Mouse (Mus musculus) neural tube, embryonic 14.5 days (tissue): ENCODE data around the gene Cct4. TPM values are rescaled to one million over a fixed set of nuclear protein-coding genes. Genes with fewer than 3 reads are reported as not detected.
A peak's percentile ranks its signal among the peaks of the same experiment; 100 is the strongest.

ENCODE experiments used
- ATAC-seq: fragments of 200-750 bp; cut with Nextera tagmentation; 2 replicates; pipeline ENCODE4 v1.8.0; 2017; ENCODE audit warnings: low read depth, mild to moderate bottlenecking, moderate TSS enrichment, moderate library complexity
- H3K27ac ChIP-seq: fragments of 300-500 bp; sonication (generic); 2 replicates; pipeline ENCODE4 v1.5.1; 2014; ENCODE audit warnings: low read depth, mild to moderate bottlenecking, control low read depth, low read length, moderate library complexity, mixed read lengths
- H3K27me3 ChIP-seq: fragments of 300-500 bp; sonication (generic); 2 replicates; pipeline ENCODE4 v1.6.1; 2014; ENCODE audit warnings: low read length; ENCODE audit not compliant: control insufficient read depth, insufficient read depth
- H3K36me3 ChIP-seq: fragments of 300-500 bp; sonication (generic); 2 replicates; pipeline ENCODE4 v1.6.1; 2014; ENCODE audit warnings: low read length, mixed read lengths; ENCODE audit not compliant: control insufficient read depth, insufficient read depth
- H3K4me1 ChIP-seq: fragments of 300-500 bp; sonication (generic); 2 replicates; pipeline ENCODE4 v1.6.1; 2014; ENCODE audit warnings: low read length; ENCODE audit not compliant: control insufficient read depth, insufficient read depth
- H3K4me2 ChIP-seq: fragments of 300-500 bp; sonication (generic); 2 replicates; pipeline ENCODE4 v1.6.1; 2014; ENCODE audit warnings: mild to moderate bottlenecking, low read depth, low read length, control low read depth
- H3K4me3 ChIP-seq: fragments of 300-500 bp; sonication (generic); 2 replicates; pipeline ENCODE4 v1.5.1; 2014; ENCODE audit warnings: low read depth, low read length, control low read depth, mixed read lengths
- H3K9ac ChIP-seq: fragments of 300-500 bp; sonication (generic); replicated peaks from 2 replicates; pipeline ENCODE4 v1.6.1; 2014; ENCODE audit warnings: low read depth, mild to moderate bottlenecking, control low read depth, low read length, mixed read lengths
- H3K9me3 ChIP-seq: fragments of 300-500 bp; sonication (generic); 2 replicates; pipeline ENCODE4 v1.6.1; 2016; ENCODE audit warnings: low read length; ENCODE audit not compliant: control insufficient read depth
- WGBS: fragments of 180-500 bp; shearing (Covaris S2); extraction: QIAGEN DNeasy Blood & Tissue Kit; methylation state at CpG from one replicate; pipeline ENCODE4 v1.1.7; 2014; 5-methylcytosine and 5-hydroxymethylcytosine counted together
- polyA plus RNA-seq: library from polyadenylated mRNA; unstranded; fragments of >200 nt; fragmentation: Nextera tagmentation; extraction: Ambion mirVana; gene quantifications from 2 replicates; pipeline ENCODE4 v1.2.1, GENCODE M21; 2014

Cct4 gene
- polyA plus RNA-seq, 1 experiment from 2014 or later, result 291 TPM

GRCm38 (mm10) chr11:23047252-23047651 is 56.9 kb downstream of the Cct4 start:
- no peak for ATAC-seq
- no peaks in the 10 kb centered on the region for H3K36me3 ChIP-seq
- WGBS, result 60% methylated on average over 5 of the region's 5 CpGs

GRCm38 (mm10) chr11:23047663-23048582 is 57.6 kb downstream of the Cct4 start:
- peak; percentile 46; the same call in 1 of the 2 replicates for ATAC-seq
- WGBS, result 41% methylated on average over 20 of the region's 20 CpGs
- H3K4me3 ChIP-seq, result no peak overlapping the region

More at GRCm38 (mm10) chr11:23047252-23047651, 56.9 kb downstream of the Cct4 start:
- no peaks in the 10 kb centered on the region for H3K27me3 ChIP-seq
- H3K9me3 ChIP-seq, result no peaks in the 10 kb centered on the region
- no peak overlapping the region for H3K9ac ChIP-seq
- H3K4me2 ChIP-seq, result no peak overlapping the region
- H3K4me3 ChIP-seq, result no peak overlapping the region
- H3K27ac ChIP-seq, result no peak overlapping the region
- no peaks in the 10 kb centered on the region for H3K4me1 ChIP-seq

GRCm38 (mm10) chr11:23049642-23050041 is 59.3 kb downstream of the Cct4 start:
- no peak overlapping the region for H3K9ac ChIP-seq
- ATAC-seq, result no peak
- no peaks in the 10 kb centered on the region for H3K36me3 ChIP-seq
- H3K4me3 ChIP-seq, result no peak overlapping the region
- H3K4me2 ChIP-seq, result no peak overlapping the region
- H3K4me1 ChIP-seq, result no peaks in the 10 kb centered on the region
- no peak overlapping the region for H3K27ac ChIP-seq
- H3K9me3 ChIP-seq, result no peaks in the 10 kb centered on the region
- H3K27me3 ChIP-seq, result no peaks in the 10 kb centered on the region

More at GRCm38 (mm10) chr11:23047663-23048582, 57.6 kb downstream of the Cct4 start:
- Histone ChIP-seq H3K36me3 (no peaks in the 10 kb centered on the region), H3K9me3 (no peaks in the 10 kb centered on the region), H3K9ac (no peak overlapping the region), H3K4me1 (no peaks in the 10 kb centered on the region), H3K27ac (no peak overlapping the region), H3K27me3 (no peaks in the 10 kb centered on the region), H3K4me2 (peak overlapping the region; percentile 34)

- no peak for ATAC-seq
- H3K36me3 ChIP-seq, result no peaks in the 10 kb centered on the region
- no peak overlapping the region for H3K4me2 ChIP-seq
- H3K27me3 ChIP-seq, result no peaks in the 10 kb centered on the region
- H3K9me3 ChIP-seq, result no peaks in the 10 kb centered on the region
- no peak overlapping the region for H3K9ac ChIP-seq
- H3K4me1 ChIP-seq, result no peaks in the 10 kb centered on the region
- no peak overlapping the region for H3K4me3 ChIP-seq
- H3K27ac ChIP-seq, result no peak overlapping the region
- 69% methylated on average over 4 of the region's 4 CpGs for WGBS
These were observed 62.0 kb downstream of the Cct4 start for GRCm38 (mm10) chr11:23052353-23052752.

Other genes with a start within 250 kb of the Cct4 start
- gene B3gnt2, start 129.6 kb upstream of the Cct4 start, polyA plus RNA-seq, result 1.9 and 2.4 TPM in 2 replicates
- 9.1 and 9.8 TPM in 2 replicates for gene Zrsr1, start 18.5 kb upstream of the Cct4 start, polyA plus RNA-seq
- gene Gm28048, start 8.4 kb upstream of the Cct4 start, polyA plus RNA-seq, result 1.7 and 5.9 TPM in 2 replicates
- 230 and 258 TPM in 2 replicates for gene Commd1, start 8.1 kb upstream of the Cct4 start, polyA plus RNA-seq
- gene Fam161a, start 17.0 kb downstream of the Cct4 start, polyA plus RNA-seq, result 4.1 and 4.2 TPM in 2 replicates